28 mouse cellular contexts compared by ENCODE assay signal in the genomic region with DNA sequence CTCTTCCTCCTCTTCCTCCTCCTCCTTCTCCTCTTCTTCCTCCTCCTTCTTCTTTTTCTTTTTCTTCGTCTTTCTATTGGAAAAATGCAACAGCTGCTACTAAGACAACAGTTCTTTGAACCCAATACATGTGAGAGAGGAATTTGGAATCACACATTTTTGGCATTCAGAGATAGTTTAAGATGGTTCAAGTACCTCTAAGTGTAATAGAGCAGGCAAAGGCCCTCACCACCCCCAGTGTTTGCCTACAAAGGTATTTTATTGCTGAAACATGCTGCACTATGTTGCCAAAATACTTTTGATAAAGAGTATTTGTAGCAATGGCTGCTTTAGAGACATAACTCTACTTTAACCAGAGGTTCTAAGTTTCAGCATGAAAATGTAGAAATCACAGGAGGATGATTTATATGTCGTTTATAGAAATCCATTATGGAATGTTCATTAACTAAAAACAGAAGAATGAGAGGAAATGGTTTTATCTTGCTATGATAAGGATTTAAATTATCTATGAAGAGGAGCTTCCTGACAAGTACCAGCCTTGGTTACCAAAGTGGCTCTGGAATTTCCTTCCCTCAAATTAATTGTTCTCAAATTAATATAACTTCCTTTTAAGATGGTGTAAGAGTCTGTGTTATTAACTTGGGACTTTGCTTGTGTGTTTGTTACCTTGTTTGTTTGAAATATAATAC. TPM values are rescaled to one million over a fixed set of nuclear protein-coding genes. Genes with fewer than 3 reads are reported as not detected.
A peak's percentile ranks its signal among the peaks of the same experiment; 100 is the strongest.
DNase-seq lines count a peak whose midpoint lies in the region; ATAC-seq and TF ChIP-seq lines count a peak whose summit lies in the region.
"Had no signal": no experiment of that assay in that cellular context is flagged by ENCODE, and none has a peak within 500 bp of the region (broad histone marks: within the 10 kb centered on the region; RNA-seq: fewer than 3 reads in every experiment).

No protein-coding gene starts in this region.

- no peaks in the 10 kb centered on the region; the same call in 1 of the 2 replicates for H3K4me1 ChIP-seq in heart, adult 2 months (ENCODE audit: control insufficient read depth, insufficient read depth, low read length)
- peaks cover 3% of the 10 kb centered on the region; the same call in 1 of the 2 replicates for H3K4me1 ChIP-seq in lung, embryonic 14.5 days (ENCODE audit: insufficient read depth)
- H3K4me1 ChIP-seq in lung, postnatal 0 days (ENCODE audit: insufficient read depth, low read depth, low read length): 0 out of 2 replicates have a peak, but pooled peaks cover 3% of the 10 kb centered on the region
- H3K4me1 ChIP-seq: embryonic facial prominence, embryonic 15.5 days; heart, embryonic 12.5 days had no signal

- no peaks in the 10 kb centered on the region for H3K9me3 ChIP-seq in lung, embryonic 14.5 days (ENCODE audit: low read depth, low read length)
- no peaks in the 10 kb centered on the region for H3K9me3 ChIP-seq in lung, postnatal 0 days (ENCODE audit: low read length)
- H3K9me3 ChIP-seq: embryonic facial prominence, embryonic 12.5 days; embryonic facial prominence, embryonic 15.5 days; G1E; heart, embryonic 12.5 days; heart, embryonic 15.5 days; hindbrain, embryonic 10.5 days; hindbrain, embryonic 13.5 days had no signal

- WGBS in heart, adult 2 months: 33% methylated on average over 2 of the region's 2 CpGs
- 44% methylated on average over 2 of the region's 2 CpGs for WGBS in lung, embryonic 14.5 days
- 40% methylated on average over 2 of the region's 2 CpGs for WGBS in lung, postnatal 0 days

- no peaks in the 10 kb centered on the region for H3K79me2 ChIP-seq in heart, adult 2 months (replicated peaks; ENCODE audit: control insufficient read depth, insufficient read depth, low read length)

- H3K4me3 ChIP-seq in heart, adult 2 months: no peak overlapping the region
- no peak overlapping the region for H3K4me3 ChIP-seq in lung, embryonic 14.5 days (ENCODE audit: low read depth, low read length)
- H3K4me3 ChIP-seq in lung, postnatal 0 days (ENCODE audit: low read depth, low read length): no peak overlapping the region
- H3K4me3 ChIP-seq: embryonic facial prominence, embryonic 12.5 days; embryonic facial prominence, embryonic 15.5 days; heart, embryonic 12.5 days; heart, embryonic 15.5 days; hindbrain, embryonic 10.5 days; hindbrain, embryonic 13.5 days had no signal

- no peak overlapping the region for H3K4me2 ChIP-seq in lung, embryonic 14.5 days
- no peak overlapping the region for H3K4me2 ChIP-seq in lung, postnatal 0 days (replicated peaks; ENCODE audit: low read depth, low read length)
- H3K4me2 ChIP-seq: embryonic facial prominence, embryonic 12.5 days; embryonic facial prominence, embryonic 15.5 days; heart, embryonic 12.5 days; heart, embryonic 15.5 days; hindbrain, embryonic 13.5 days had no signal

- no peak for TF ChIP-seq POLR2A in heart, adult 2 months (IDR thresholded peaks at IDR 0.05; ENCODE audit: insufficient read depth, low read depth, low read length)

- peak; percentile 47; the same call in 1 of the 2 replicates for ATAC-seq in lung, embryonic 14.5 days (ENCODE audit: insufficient read depth)
- peak; percentile 62; the same call in 1 of the 2 replicates for ATAC-seq in lung, postnatal 0 days
- ATAC-seq: forebrain, embryonic 14.5 days; forebrain, postnatal 0 days; hindbrain, embryonic 16.5 days; Patski had no signal

- peak overlapping the region; percentile 67 for H3K27ac ChIP-seq in heart, adult 2 months
- H3K27ac ChIP-seq in lung, embryonic 14.5 days (ENCODE audit: low read depth): no peak overlapping the region
- no peak overlapping the region for H3K27ac ChIP-seq in lung, postnatal 0 days (ENCODE audit: low read length)
- H3K27ac ChIP-seq: embryonic facial prominence, embryonic 12.5 days; embryonic facial prominence, embryonic 15.5 days; heart, embryonic 15.5 days; hindbrain, embryonic 10.5 days; hindbrain, embryonic 13.5 days had no signal

- DNase-seq in heart, adult 2 months: no peak
- no peak for DNase-seq in heart, postnatal 36 days
- DNase-seq in lung, embryonic 14.5 days: peak; percentile 25
- DNase-seq in lung, postnatal 10 days: no peak
- DNase-seq in lung, postnatal 0 days (ENCODE audit: low spot score): peak; percentile 54
- DNase-seq in lung, adult 18-20 months: no peak
- DNase-seq in frontal cortex, postnatal 36 days (ENCODE audit: low spot score in 2 of 2): no peak
- DNase-seq: adrenal gland, postnatal 10 days; adrenal gland, postnatal 36 days; B cell, adult 2 months; cerebellum, adult 11 months; cerebellum, adult 2 months; cerebellum, adult 9-11 months; cerebellum, postnatal 25 days; forebrain, postnatal 0 days; gastrocnemius, postnatal 10 days; heart, adult 11 months had no signal

- no peak for TF ChIP-seq CTCF in heart, adult 2 months (IDR thresholded peaks at IDR 0.05)
- no peak for TF ChIP-seq CTCF in lung, embryonic 14.5 days (IDR thresholded peaks at IDR 0.05; ENCODE audit: low read depth)
- no peak for TF ChIP-seq CTCF in lung, postnatal 0 days (IDR thresholded peaks at IDR 0.05)

- no peak for TF ChIP-seq EP300 in heart, adult 2 months (IDR thresholded peaks at IDR 0.05; ENCODE audit: insufficient read depth, low read depth, low read length)
- peak; percentile 93 for TF ChIP-seq EP300 in lung, postnatal 0 days (IDR thresholded peaks at IDR 0.05)

- H3K9ac ChIP-seq in heart, adult 2 months (ENCODE audit: low read depth, low read length): no peak overlapping the region
- no peak overlapping the region for H3K9ac ChIP-seq in lung, embryonic 14.5 days
- no peak overlapping the region for H3K9ac ChIP-seq in lung, postnatal 0 days (replicated peaks; ENCODE audit: low read depth)
- H3K9ac ChIP-seq: embryonic facial prominence, embryonic 12.5 days; embryonic facial prominence, embryonic 15.5 days; forebrain, postnatal 0 days; heart, embryonic 12.5 days; heart, embryonic 15.5 days; hindbrain, embryonic 13.5 days had no signal

- intact Hi-C loops in heart, adult 2 months (cut with DNase I): no loop called here
- intact Hi-C loops in heart, postnatal 36 days (cut with DNase I): no loop called here

- peaks cover 2% of the 10 kb centered on the region; the same call in 1 of the 2 replicates for H3K36me3 ChIP-seq in heart, adult 2 months (ENCODE audit: control insufficient read depth, insufficient read depth, low read length)
- H3K36me3 ChIP-seq in lung, embryonic 14.5 days (ENCODE audit: insufficient read depth): no peaks in the 10 kb centered on the region
- no peaks in the 10 kb centered on the region for H3K36me3 ChIP-seq in lung, postnatal 0 days (ENCODE audit: insufficient read depth, low read length)
- H3K36me3 ChIP-seq: embryonic facial prominence, embryonic 12.5 days; embryonic facial prominence, embryonic 15.5 days; G1E; heart, embryonic 12.5 days; heart, embryonic 15.5 days; hindbrain, embryonic 10.5 days; hindbrain, embryonic 13.5 days had no signal

- no peaks in the 10 kb centered on the region for H3K27me3 ChIP-seq in heart, adult 2 months (ENCODE audit: control insufficient read depth, insufficient read depth, low read length)
- H3K27me3 ChIP-seq in lung, embryonic 14.5 days (ENCODE audit: insufficient read depth, low read length): no peaks in the 10 kb centered on the region
- H3K27me3 ChIP-seq in lung, postnatal 0 days (replicated peaks; ENCODE audit: insufficient read depth, low read length): no peaks in the 10 kb centered on the region
- H3K27me3 ChIP-seq: CH12.LX; embryonic facial prominence, embryonic 12.5 days; embryonic facial prominence, embryonic 15.5 days; heart, embryonic 12.5 days; heart, embryonic 15.5 days; hindbrain, embryonic 13.5 days; Patski had no signal

RNA-seq across cellular contexts. Expression of a gene that starts 10.9 kb away (rescaled TPM):
- total RNA-seq in heart, adult 2 months (2021): 100 to 1,000 TPM; 119 to 122 TPM
- polyA plus RNA-seq in heart, adult 2 months (2012; rRNA removed): 72.1 and 97.0 TPM in 2 replicates
- 100 to 1,000 TPM; 143 to 146 TPM for total RNA-seq in heart, postnatal 36 days (2021)
- 116 and 129 TPM in 2 replicates for polyA plus RNA-seq in lung, embryonic 14.5 days (2014; fragmentation: Nextera tagmentation; extraction: Ambion mirVana)
- polyA plus RNA-seq in lung, postnatal 0 days (2015; fragmentation: Nextera tagmentation; extraction: Ambion mirVana): 353 and 401 TPM in 2 replicates
- total RNA-seq: CH12.LX had no signal
- polyA plus RNA-seq: G1E had no signal

Comparison
In these comparisons a context has a peak if more than half of its experiments do, and no peak if none do; other contexts are left out.
1. DNase-seq: peak in lung, embryonic 14.5 days (single experiment) and lung, postnatal 0 days (single experiment); none in heart, adult 2 months (0 of 2), heart, postnatal 36 days (0 of 2), lung, postnatal 10 days (single experiment), lung, adult 18-20 months (0 of 2) and frontal cortex, postnatal 36 days (0 of 2).